Mouse (Mus musculus) gastrocnemius, postnatal 4 days (tissue): Measurements from ENCODE around the gene Pcbp4. TPM values are rescaled to one million over a fixed set of nuclear protein-coding genes. Genes with fewer than 3 reads are reported as not detected.

Experiments used
- DNase-seq, 2 experiments: peaks; one replicate each; pipeline ENCODE4 v3.0.0; 2021 to 2022; ENCODE audit warnings: low spot score in 2 of 2, mixed read lengths in 2 of 2
- total RNA-seq, 2 experiments: library from RNA; stranded (reverse); gene quantifications; 2 replicates each; pipeline ENCODE4 v1.2.3; 2021

Pcbp4 gene
- total RNA-seq, 2 experiments from 2014 or later: 83.6 to 84.9 TPM

GRCm38 (mm10) chr9:106462430-106462800 is 9.3 kb downstream of the Pcbp4 start:
- no peak for DNase-seq

DNA sequence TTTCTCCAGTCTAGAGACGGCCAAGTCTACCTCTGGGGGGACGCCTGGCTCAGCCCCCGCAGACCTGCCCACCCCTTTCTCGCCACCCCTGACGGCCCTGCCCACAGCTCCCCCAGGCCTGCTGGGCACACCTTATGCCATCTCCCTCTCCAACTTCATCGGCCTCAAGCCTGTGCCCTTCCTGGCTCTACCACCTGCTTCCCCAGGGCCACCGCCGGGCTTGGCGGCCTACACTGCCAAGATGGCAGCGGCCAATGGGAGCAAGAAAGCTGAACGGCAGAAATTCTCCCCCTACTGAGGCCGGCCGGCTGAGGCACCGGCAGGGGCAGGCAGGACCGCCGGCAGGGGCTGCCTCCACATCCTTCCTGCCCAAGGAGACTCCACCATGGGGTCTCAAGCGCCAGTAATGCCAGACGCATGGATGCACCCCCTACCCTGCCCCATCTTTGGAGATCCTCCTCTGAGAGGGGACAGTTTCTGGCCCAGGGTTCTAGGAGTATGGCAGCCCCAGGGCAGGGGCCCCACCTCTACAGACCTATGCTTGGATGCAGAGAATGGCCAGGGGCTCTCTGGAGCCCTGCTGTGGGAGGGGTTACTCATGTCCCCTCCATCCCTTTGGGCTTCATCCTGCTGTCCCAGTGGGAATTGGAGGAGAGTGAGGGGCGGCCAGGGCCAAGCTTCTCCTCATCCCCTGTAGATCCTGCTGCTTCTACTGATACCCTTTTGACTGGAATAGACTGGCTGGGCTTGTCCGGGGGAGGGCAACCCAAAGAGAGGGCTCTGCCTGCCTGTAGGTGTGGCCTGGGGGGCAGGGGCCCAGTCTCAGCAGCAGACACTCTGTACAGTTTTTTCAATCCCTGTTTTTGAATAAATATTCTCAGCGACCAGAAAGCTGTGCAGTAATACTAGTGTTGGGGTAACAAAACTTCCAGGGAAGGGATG is 10.3 kb downstream of the Pcbp4 start:
- DNase-seq: no peak

- peak in 1 of 2 experiments; percentile 79 for DNase-seq
Measured at GRCm38 (mm10) chr9:106464751-106465541, 11.9 kb downstream of the Pcbp4 start.

DNA sequence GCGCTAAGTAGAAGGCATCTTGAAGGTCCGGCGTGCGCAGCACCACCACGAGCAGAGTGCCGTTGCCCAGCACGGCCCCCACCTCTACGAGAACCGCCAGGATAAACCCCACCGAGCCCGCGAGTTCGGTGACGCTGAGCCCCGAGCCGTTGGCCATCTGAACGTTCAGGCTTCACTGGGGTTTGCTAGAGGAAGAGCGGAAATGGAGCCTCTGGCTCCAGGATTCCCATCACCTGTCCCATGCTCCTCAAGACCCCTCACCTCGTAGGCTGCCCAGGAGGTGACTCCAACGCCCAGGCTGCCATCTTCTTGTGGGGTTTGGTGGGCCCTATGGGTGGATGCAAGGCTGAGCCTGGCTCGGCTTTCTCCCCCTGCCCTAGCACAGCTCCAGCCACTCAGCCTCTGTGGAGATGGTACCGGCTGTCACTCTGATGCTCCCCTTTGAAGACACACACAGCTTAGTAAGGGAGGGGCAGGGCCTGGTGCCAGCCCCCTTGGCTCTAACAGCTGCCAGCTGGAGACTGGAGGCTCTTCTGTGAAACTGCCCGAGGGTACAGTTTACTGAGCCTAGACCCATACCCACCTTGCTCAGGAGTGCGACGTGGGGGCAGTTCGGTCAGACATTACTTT is 12.6 kb downstream of the Pcbp4 start, which contains the start of gene Gpr62:
TSS of gene Gpr62 (minus strand) at position 368 of the 630 bp plus-strand sequence.
- DNase-seq: no peak

DNA sequence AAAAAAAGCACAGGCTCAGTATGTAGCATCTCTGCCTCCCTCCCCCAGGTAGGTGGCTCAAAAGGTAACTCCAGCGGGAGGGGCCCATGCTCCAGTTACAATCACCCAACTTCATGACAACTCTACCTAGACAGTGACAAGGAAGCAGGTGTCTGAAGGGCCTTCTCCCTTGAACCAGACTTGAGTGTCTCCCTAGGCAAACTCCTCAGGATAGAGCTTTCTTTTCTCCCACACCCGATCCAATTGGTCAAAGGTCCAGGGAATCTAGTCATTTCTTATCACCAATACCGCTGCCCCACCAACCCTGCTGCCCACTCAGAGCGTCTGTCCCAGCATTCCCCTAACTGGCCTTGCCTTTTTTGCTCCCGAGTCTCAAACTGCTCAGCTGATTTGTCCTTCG is 13.6 kb downstream of the Pcbp4 start:
- no peak for DNase-seq

DNA sequence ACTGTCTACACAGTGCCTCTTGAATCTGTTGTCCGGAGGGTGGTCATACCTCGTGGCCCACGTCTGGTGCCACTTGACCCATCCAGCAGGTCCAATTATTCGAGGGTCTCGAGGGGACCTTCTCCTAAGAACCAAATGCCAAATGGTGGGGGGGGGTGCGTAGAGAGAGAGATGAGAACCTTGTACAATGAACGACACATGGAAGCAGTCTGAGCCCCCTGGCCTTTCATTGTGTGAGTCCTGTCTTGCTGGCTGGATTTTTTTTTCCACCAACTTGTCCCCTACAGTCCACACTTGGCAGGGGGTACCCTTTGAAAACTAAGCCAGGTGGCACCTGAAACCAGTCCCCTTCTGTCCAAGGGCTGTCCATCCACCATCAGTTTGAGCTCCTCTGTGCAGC is 14.7 kb downstream of the Pcbp4 start:
- DNase-seq: no peak

DNA sequence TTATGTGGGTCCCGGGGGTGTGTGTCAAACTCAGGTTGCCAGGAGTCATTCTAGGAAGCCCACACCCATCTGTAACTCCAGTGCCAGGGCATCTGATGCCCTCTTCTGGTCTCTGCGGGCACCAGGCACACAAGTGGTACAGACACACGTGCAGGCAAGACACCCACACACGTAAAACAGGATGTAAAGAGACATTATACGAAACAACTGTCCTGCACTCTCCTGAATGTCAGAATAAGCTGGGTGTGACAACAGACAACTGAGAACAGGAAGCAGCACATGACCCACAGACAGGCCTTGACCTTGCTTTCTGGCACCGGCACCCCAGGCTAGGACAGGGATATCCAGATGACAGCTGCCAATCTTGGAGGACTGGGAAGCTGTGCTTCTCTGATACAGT is 16.2 kb downstream of the Pcbp4 start:
- DNase-seq: no peak

GRCm38 (mm10) chr9:106469776-106470175 is 16.7 kb downstream of the Pcbp4 start:
- DNase-seq: no peak

- no peak for DNase-seq
Measured at GRCm38 (mm10) chr9:106470991-106471750, 18.1 kb downstream of the Pcbp4 start.

DNA sequence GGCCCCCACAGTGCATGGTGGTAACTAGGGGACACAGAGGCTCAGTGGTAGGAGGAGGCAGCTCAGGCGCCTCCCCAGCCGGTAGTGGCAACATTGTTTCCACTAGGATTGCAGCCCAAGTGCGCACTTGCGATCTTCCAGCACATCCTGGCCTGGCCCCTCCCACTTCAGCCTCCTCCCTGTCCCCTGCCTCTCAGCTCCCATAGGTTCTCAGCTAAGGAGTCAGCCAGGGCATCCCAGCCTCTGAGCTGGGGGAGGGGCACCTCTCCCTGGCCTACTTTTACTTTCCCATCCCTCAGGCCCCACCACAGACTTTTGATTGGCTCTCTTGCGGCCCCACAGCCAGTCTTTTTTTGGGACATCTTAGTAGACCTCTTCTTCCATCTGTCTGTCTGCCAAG is 18.8 kb downstream of the Pcbp4 start:
- DNase-seq: peak in 1 of 2 experiments; percentile 63

- DNase-seq: no peak
Measured at GRCm38 (mm10) chr9:106472321-106472720, 19.2 kb downstream of the Pcbp4 start.

DNA sequence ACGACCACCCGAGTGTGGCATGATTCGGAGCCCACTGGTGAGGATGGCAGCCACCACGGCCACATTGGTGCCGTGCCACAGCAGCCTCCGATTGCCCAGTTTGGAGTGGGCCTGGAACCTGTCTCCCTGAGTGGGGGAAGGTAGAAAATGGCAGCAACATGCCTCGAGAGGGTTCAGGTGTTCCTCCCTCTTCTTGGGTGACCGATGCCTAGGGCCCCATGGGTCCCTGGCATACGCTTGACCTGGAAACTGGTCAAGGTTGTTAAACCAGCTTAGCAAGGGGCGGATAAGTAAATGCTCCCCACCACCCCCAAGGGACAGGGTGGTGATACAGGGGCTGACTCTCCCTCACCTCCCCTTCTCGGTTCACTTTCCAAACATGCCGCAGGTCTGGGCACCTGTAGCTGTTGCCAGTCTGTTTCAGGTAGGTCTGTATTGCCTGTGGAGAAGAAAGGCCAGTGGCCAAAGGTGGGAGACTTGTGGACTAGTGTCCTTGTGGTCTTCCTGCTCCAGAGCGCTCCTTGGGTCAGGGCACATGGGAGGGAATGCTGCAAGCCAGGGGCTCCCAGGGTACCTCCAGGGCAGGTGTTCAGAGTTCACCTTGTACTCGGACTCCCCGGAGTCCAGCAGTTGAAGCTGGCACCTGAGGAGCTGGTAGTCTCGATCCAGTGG is 20.1 kb downstream of the Pcbp4 start:
- DNase-seq: no peak

GRCm38 (mm10) chr9:106473753-106474105 is 20.6 kb downstream of the Pcbp4 start:
- DNase-seq: peak in 1 of 2 experiments; percentile 20

DNA sequence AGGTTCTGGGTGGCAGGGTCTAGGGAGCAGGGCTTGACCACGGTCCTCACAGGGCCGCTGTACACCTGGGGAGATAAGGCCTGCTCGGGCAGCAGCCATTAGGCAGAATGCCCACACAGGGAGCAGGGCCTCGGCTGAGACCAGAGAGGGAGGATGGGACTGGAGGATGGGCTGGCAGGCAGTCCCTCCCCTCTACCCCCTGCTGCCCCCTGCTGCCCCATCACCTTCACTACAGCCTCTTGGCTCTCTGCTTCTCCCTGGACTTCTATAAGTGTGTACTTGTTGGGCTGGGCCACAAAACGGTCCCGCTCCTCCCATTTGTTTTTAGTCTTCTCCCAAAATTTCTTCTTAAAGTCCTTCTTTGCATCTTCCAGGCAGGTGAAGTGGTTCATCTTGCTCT is 21.4 kb downstream of the Pcbp4 start:
- DNase-seq: peak; percentile 47 to 73

GRCm38 (mm10) chr9:106475046-106475445 is 22.0 kb downstream of the Pcbp4 start:
- DNase-seq: peak; percentile 23 to 30

DNA sequence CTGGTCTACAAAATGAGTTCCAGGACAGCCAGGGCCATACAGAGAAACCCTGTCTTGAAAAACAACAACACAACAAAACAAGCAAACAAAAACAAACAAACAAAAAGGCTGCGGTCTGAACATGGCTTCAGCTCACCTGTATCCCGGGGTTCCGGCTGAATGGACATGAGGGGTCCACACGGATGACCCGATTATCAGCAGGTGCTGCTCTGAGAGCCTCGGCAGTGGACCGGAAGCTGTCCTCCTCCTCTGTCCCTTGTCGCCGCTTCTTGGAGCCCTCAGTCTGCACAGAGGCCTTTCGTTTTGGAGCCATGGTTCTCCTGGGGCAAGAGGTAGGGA is 22.5 kb downstream of the Pcbp4 start, which contains the start of gene Rrp9:
TSS of gene Rrp9 (plus strand) at position 301 of the 339 bp plus-strand sequence.
- DNase-seq: peak; percentile 14 to 16

- DNase-seq: peak; percentile 43 to 75
Measured at GRCm38 (mm10) chr9:106476002-106476923, 23.2 kb downstream of the Pcbp4 start.

DNA sequence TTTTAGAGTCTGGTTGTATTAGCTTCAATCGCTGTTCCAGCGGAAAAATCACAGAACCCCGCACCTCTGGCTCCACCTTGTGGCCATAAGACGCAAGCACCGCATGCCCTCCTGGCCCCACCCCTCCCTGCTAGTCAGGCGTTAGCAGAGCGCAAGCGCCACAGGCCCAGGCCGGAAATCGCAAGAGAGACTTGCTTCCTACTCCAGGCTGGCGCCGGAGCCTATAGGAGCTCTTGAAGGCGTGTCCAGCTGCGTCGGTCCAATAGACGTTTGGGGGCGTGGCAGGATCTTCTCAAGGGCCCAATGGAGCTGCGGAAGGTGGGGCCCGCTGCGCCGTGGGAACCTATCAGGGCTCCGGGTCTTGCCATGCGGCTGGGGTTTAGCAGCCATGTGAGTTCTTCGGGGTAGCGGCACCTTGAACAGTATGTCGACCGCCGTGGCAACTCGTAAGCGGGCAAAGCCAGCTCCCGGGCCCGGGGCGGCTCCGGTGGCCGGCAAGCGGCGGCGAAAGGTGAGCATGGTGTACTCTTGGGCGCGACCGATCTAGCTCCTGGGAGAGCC is 23.9 kb downstream of the Pcbp4 start, which contains the start of gene Parp3:
TSS of gene Parp3 (minus strand) at position 26 of the 561 bp plus-strand sequence.
- DNase-seq: peak; percentile 93 to 98

- peak in 1 of 2 experiments; percentile 13 for DNase-seq
Measured at GRCm38 (mm10) chr9:106477649-106478048, 24.6 kb downstream of the Pcbp4 start.
